Mouse (Mus musculus) thymus, postnatal 10 days (tissue): ENCODE data around the gene Tprn.
"Not testable (repeated sequence)": the region's sequence is repeated elsewhere in the genome, so short reads cannot be mapped to it uniquely, and the experiment has no call there.

Experiments
- DNase-seq, 2 experiments: peaks; one replicate each; pipeline ENCODE4 v3.0.0; 2021; ENCODE audit warnings: low spot score in 2 of 2

Gene Tprn

GRCm38 (mm10) chr2:25237522-25237921 is 24.9 kb upstream of the Tprn start:
- DNase-seq, result no peak

DNA sequence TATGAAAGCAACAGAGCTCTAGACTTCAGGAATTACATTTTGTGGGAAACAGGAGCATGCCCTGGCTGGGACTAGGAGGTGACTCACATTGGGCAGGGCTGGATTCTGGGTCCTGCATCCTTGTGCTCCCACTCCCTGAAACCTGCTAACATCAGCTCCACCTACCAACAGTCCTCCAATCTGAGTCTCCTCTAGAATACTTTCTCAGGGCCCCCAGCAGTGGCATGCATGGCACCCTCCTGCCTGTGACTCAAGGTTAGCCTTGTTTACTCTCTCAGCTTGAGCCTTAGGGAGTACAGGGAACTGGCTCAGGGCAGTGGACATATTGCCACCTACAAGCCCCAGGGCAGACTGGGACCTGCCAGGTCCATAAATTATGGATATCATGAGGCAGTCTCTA is 24.3 kb upstream of the Tprn start:
- DNase-seq, result no peak

DNA sequence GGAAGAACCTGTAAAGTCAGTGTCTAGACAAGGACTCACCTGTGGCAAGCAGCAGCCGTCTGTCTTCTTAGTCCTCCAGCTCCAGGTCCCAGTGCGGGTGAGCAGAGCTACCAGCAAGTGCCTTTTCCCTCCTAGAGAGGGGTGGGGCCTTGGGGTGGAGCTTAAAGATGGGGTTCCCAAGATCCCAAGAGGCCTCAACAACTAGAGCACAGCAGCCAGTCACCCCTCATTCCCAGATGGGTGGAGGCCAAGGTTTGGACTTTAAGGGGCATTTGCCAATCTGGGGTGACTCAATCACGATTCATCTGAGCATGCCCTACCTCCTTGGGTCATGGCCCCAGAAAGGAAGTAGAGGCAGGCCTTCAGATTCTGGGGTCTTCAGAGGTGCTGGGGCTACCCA is 22.7 kb upstream of the Tprn start:
- DNase-seq, result no peak

GRCm38 (mm10) chr2:25240310-25240709 is 22.1 kb upstream of the Tprn start:
- no peak for DNase-seq

- no peak for DNase-seq
Measured at GRCm38 (mm10) chr2:25240723-25241437, 21.5 kb upstream of the Tprn start.

DNA sequence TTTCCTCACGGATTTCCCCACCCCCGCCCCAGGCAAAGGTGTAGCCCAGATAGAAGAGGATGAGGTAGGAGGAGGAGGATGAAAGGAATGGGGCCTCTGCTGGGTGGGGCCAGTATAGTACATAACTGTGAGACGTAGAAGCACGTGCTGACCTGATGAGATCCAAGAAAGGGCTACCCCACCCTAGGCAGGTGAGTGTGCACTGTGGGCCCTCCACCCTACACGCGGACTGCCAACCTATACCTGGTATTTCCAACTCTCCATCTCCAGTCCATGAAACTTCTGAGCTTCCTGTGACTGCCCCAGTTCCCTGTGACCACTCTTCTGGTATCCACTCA is 21.0 kb upstream of the Tprn start:
- DNase-seq, result no peak

DNA sequence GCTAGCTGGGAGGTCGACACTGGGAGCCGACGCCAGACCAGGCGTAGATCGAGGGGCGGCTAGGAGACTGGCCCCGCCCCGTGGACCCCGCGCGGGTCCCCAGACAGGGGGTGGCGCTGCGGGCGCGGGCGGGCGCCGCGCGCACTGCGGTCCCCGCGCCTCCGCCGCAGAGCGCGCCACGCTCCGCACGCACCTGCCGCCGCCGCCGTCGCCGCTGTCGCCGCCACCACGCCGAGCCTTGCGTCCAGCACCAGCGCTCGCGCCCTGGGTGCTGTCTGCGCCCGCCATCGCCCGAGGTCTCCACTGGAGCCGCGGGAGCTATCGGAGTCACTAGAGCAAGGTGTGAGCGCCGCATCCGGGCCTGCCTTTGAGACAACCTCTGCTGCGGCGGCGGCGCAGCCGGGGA is 20.3 kb upstream of the Tprn start, which contains the start of the genes Rnf208 and Cysrt1:
TSS of gene Rnf208 (plus strand) at position 155 of the 406 bp plus-strand sequence.
TSS of gene Cysrt1 (minus strand) at position 352 of the 406 bp plus-strand sequence.
- DNase-seq, result peak in 1 of 2 experiments; percentile 35

GRCm38 (mm10) chr2:25243342-25243741 is 19.1 kb upstream of the Tprn start:
- no peak for DNase-seq

DNA sequence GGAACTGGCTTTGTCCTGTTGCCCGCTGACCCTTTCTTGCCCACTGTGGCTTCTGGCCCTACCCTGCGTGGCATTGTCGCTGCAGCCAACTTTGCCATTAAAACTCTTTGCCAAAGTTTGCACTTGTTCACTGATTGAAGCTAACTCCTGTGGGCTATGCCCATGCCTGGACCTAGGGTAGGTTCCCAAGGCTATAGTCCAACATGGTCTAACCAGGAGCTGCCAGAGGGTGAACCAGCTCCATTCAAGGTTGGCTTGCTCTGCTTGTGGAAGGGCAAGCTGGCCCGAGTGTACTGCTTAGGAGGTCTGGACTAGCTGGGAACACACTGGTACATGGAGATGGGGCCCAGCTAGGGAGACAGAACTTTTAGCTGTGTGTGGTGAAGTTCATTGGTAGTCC is 18.3 kb upstream of the Tprn start:
- DNase-seq, result no peak

DNA sequence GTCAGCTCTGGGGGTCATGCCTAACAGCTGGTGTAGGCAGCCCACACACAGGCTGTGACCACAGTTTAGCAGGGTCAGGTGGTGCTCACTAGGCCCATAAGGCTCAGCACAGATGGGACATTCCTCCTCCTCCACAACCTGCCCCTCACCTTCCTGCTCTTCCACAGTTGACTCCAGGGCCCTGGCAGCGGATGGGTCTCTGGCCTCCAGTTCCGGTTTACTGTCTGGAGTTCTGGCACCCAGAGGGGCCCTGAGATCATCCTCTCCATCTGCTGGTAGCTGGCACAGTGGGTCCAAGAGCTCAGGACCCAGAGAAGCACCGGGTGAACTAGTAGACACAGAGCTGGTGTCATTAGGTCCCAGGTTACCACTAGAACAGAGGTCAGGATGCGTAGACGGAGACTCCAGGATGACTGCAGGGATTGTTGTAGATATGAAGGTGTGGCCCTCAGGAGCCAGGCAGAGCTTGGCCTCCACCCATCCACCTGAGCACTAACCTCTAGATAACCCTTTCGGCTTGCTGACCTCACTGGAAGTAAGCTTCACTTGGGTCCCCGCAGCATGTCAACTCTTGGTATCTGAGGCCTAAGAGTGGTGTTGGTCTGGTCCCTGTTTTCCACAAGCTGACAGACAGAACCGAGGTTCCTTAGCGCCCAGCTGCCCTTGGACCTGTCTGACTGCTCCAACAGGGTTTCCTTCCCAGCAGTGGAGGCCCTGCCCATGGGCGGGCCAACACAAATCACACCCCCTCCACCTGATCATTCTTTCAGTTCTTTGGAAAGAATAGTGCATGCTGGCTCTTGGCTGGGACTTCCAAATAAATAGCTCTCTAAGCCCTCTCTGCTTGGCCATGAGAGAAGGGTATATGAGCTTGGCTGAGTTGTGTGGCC is 16.0 kb upstream of the Tprn start, which contains the start of gene AL732309.1:
TSS of gene AL732309.1 (minus strand) at position 681 of the 890 bp plus-strand sequence.
- no peak for DNase-seq

DNA sequence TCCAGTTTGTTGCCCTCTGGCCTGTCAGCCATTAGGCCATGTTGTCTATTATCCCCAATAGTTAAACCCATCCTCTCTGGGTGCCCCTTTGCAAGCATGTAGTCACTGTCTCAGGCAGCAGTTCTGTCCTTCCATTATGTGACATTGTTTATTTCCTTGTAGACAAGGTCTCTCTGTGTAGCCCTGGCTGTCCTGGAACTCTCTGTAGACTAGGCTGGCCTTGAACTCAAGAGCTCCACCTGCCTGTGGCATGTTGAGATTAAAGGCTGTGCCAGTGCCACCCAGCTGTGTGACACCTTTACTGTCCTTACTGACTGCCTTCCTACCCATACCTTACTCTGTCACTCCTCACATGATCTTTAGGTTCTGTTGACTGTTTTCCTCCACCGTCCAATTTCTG is 10.1 kb upstream of the Tprn start:
- DNase-seq, result no peak

GRCm38 (mm10) chr2:25255284-25255779 is 7.1 kb upstream of the Tprn start, which contains the start of gene Tmem203:
Gene Tmem203 (plus strand): TSS chr2:25255439.
- peak; percentile 78 to 82 for DNase-seq

- peak; percentile 40 to 68 for DNase-seq
Measured at GRCm38 (mm10) chr2:25256443-25257109, 5.8 kb upstream of the Tprn start.

- not testable (repeated sequence) for DNase-seq
Measured at GRCm38 (mm10) chr2:25257250-25257649, 5.2 kb upstream of the Tprn start.

DNA sequence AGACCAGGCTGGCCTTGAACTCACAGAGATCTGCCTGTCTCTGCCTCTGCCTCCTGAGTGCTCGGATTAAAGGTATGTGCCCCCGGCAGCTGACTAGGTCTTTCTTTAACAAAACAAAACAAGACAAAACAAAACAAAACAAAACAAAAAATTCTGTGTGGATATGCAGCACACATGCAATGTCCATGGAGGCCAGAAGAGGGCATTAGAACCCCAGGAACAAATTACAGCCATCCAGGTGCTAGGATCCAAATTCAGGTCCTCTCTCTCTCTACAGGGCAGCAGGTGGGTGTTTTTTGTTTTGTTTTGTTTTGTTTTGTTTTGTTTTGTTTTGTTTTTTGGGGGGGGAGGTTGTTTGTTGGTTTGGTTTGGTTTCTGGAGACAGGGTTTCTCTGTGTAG is 3.5 kb upstream of the Tprn start:
- DNase-seq, result no peak

DNA sequence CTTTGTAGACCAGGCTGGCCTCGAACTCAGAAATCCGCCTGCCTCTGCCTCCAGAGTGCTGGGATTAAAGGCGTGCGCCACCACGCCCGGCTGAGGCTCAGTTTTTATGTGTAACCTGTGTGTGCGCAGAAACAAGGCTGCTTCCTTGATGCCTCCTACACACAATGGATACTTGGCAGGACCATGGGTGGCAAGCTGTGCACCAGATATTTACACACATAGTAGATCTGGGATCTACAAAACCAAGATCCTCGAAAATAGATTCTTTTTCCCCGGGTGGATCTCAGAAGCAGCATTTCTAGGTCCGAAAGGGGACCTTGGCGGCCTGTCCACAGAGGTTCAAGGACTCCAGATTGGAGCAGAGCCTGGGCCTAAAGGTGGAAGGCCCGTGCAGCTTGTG is 548 bp upstream of the Tprn start:
- no peak for DNase-seq

DNA sequence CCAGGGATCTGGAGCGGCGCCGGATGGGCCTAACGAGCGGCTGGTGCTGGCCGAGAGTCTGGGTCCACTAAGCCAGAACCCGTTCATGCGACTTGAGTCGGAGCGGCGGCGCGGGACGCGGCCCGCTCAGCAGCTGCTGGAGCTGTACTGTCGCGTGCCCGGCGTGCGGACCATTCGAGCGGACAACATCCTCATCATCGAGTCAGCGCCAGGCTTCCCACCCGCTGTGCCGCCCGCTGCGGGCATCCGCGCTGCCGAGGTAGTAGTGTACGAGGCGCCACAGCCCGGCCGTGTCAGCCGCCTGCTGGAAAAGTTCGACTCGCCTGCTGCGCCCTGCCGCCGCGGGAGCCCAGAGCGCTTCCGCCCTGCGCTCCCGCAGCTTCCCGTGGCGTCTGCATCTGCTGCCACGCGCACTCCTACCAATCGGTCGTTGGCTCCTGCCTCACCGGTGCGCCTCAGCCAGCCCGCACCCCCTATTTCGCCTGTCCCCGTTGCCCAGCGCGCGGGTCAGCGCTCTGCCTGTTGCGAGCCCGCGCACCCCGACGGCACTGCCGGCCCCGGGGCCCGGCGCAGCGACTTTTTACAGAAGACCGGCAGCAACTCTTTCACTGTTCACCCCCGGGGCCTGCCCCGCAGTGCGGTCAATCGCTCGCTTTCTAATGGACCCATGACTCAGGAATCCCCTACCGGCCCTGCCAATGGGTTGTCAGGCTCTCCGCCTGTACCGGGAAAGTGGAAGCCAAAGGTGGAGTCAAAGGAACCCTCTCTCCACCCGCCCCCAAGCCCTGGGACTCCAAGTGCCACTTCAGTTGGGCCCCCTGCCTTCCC is 591 bp downstream of the Tprn start:
- peak; percentile 47 to 63 for DNase-seq

DNA sequence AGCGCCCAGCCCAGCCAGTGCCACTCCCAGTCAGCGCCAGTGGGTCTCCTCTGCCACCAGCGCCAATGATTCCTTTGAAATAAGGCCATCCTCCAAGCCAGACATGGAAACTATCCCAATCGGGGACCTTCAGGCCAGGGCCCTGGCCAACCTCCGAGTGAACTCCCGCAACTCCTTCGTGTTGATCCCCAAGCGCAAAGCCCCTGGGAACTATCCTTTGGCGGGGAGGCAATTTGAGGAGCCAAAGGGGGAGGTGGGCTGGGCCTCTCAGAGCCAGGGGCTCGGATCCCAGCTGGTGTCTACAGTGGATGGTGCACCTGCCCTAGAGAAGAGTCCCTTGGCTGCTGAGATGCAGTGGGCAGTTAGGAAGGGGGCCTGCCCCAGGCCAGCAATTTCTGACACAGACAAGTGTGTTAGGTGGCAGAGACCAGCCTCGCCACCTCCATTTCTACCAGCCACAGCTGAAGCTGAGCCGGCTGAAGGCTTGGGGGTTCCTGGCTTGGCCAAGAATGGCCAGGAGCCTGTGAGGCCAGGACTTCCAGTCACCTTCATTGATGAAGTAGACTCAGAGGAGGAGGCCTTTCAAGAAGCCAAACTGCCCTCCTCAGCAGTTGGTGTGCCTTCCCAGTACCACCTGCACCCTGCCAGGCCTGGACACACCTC is 1.3 kb downstream of the Tprn start:
- DNase-seq, result no peak

- no peak for DNase-seq
Measured at GRCm38 (mm10) chr2:25264286-25264660, 1.9 kb downstream of the Tprn start.

DNA sequence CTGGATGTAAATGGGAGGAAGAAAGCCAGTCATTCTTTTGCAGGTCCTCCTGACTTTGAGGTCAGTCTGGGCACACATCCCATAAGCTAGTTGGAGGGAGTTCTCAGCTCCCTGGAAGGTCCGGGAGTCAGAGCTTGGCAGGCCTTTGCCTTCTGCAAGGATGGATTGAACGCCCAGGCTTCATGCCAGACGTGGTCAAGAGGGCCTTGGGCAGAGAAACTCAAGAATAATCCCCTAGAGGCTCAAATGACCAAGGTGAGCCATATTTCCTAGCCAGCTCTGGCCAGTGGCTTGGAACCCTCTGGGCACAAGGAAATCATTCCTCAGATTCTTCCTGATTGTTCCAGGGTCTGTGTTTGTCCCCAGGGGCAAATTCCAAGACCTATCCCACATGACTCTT is 2.4 kb downstream of the Tprn start:
- no peak for DNase-seq
